Mouse (Mus musculus) retina, embryonic 14.5 days (tissue): Measurements from ENCODE around the gene Bcat2.
"Not testable (repeated sequence)": the region's sequence is repeated elsewhere in the genome, so short reads cannot be mapped to it uniquely, and the experiment has no call there.

Source experiments
- DNase-seq: peaks from one replicate; pipeline ENCODE4 v3.0.0-alpha.2; 2015; ENCODE audit warnings: low spot score

Bcat2 gene

DNA sequence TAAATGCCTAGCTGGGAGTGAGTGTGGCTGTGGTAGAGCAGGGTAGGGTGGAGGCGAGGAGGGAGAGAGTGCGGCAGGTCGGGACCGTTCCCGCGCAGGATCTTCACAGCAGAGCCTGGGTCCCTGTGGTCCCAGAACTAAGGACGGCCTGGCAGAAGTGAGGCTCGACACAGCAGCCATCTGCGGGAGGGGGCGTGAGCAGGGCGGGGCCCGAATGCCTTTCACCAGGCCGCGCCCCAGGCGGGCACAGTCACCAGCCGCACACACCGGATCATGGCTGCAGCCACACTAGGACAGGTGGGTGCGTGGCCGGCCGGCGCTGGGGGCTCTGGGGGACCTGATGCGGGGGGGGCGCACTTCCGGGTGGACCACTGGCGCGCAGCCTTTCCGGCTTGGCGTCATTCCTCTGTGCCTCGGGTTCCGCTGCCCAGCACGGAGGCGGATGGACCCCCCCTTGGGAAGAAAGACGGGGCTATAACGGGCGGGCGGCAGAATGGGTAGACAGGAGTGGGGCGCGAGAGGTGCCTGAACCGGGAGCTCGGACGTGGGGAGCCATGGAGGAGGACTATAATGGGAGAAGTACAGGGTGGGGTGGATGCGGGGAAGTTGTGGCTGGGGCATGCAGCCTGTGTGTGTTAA, at the start of gene Bcat2:
Bcat2 (plus strand) TSS at position 51 of the 639 bp plus-strand sequence.
- DNase-seq, result peak; percentile 74

DNA sequence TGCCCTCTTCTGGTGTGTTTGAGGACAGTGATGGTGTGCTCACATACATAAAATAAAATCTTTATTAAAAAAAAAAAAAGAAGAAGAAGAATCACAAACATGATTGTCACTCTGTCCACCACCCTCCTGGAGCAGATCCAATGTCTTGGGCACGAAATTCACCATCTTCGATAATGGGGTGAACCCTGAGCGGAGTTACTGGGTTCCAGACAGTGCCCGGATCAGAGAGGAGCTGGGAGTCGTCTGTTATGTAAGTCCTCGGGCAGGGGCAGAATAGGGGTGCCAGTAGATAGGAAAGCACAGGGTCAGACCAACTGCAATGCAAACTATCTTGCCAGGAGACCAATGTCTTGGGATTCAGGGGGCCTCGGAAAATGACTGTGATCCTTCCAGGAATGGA, 49.3 kb upstream of the Bcat2 start:
- no peak for DNase-seq

GRCm38 (mm10) chr7:45521728-45522184, 48.2 kb upstream of the Bcat2 start:
- DNase-seq, result peak; percentile 92

- DNase-seq, result no peak
These were observed 47.7 kb upstream of the Bcat2 start for GRCm38 (mm10) chr7:45522194-45522752.

DNA sequence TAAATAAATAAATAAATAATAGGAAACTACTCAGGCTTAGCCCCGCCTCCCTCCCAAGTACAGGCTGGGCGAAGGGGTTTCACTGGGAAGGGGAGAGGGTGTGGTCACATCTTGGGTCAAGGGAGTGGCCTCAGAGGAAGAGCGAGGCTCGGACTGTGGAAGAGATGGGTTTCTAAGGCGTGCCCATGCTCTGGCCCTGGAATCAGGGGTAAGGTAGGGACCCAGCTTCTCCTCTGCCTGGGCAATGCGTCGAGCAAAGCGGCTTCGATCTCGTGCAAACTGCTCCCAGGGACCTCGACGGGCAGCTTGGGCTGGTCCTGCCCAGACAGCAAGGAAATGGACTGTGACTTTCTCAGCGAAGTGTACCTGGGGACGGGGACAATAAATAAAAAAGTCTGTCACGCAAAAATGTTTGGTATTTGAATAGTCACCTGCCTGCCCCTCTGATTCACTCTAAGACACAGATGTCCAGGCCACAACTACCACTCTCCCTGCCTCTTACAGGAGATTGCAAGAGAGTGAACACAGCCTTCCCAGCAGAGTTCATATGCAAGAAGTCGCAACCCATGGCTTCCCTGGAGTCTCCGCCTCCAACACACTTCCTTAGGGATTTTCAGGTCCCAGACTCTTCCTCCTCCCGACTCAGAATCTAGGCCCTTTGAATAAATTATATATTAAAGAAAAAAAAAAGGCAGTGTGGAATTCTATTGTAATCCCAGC, 46.8 kb upstream of the Bcat2 start:
- DNase-seq, result no peak

DNA sequence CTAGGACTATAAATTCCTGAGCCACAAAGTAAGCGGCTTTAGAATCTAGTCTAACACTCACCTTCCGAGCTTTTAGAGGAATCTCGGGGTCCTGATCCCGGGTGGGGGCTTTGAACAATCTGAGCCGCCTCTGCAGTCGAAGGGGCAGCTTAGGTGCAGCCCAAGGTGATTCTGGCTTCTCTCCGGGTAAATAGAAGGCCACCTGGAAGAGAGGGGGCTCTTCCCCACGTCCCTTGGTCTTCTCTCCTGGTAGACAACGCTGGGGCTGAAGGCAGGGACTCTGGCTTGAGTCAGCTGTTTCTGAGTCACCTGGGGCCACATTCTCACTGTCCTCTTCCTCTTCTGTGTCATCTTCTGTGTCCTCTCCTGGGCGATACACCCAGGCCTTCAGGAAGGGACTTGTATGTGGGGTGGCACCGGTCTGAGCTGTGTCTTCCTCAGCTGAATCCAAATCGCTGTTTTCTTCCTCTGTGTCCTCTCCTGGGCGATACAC, 46.2 kb upstream of the Bcat2 start:
- DNase-seq, result no peak

- peak; percentile 17 for DNase-seq
These were observed 44.9 kb upstream of the Bcat2 start for GRCm38 (mm10) chr7:45524841-45525621.

DNA sequence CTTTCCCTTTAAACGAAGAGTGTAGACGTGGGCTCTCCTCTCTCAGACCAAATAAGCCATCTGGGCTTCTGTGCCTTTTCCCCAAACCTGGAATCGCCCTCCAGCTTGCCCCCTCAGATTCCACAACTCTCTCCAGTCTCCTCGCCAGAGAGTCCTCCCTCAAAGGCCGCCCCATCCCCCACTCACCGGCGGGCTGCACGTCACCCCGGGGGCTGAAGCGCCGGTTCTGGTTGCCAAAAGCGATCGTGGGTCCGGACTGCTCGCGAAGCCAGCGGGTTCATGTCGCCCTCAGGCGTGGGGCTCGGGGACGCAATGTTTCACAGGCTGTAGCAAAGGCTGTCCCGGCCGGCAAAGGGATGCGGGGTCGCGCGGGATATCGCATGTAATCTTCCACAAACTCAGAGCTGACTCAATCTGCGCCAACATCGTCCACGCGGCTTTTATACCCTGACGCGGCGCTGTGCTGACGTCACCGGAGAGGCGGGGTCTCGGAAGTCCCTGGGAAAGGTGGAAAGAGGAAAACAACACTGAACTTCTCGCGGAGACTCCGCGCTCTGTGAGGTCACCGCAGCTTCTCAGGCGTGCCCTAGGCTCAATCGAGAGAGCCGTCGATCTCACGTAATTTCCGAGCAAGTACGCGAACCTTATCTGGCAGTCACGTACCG, 44.0 kb upstream of the Bcat2 start, which contains the start of the genes Ppp1r15a and Plekha4:
Ppp1r15a (minus strand) TSS at position 460 of the 665 bp plus-strand sequence.
Plekha4 (plus strand) TSS at position 522 of the 665 bp plus-strand sequence.
- DNase-seq, result peak; percentile 92

- DNase-seq, result no peak
These were observed 43.4 kb upstream of the Bcat2 start for GRCm38 (mm10) chr7:45526474-45527120.

- not testable (repeated sequence) for DNase-seq
These were observed 42.8 kb upstream of the Bcat2 start for GRCm38 (mm10) chr7:45527169-45527568.

GRCm38 (mm10) chr7:45529461-45529860, 40.5 kb upstream of the Bcat2 start:
- no peak for DNase-seq

- DNase-seq, result no peak
These were observed 39.3 kb upstream of the Bcat2 start for GRCm38 (mm10) chr7:45530643-45531042.

DNA sequence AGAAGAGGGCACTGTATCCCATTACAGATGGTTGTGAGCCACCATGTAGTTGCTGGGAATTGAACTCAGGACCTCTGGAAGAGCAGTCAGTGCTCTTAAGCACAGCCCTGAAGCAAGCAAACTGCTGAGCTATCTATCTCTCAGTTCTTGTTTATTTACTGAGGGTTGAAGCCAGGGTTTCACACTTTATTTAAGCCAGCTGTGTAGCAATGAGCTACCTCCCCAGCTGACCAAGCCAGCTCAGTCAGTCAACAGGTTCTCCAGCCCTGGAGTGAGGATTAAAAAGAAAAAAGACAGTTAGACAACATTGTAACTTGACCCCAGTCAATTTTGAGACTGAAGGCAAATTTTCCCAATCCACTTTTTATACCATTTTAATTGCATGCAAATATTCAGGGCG, 34.3 kb upstream of the Bcat2 start:
- DNase-seq, result no peak

DNA sequence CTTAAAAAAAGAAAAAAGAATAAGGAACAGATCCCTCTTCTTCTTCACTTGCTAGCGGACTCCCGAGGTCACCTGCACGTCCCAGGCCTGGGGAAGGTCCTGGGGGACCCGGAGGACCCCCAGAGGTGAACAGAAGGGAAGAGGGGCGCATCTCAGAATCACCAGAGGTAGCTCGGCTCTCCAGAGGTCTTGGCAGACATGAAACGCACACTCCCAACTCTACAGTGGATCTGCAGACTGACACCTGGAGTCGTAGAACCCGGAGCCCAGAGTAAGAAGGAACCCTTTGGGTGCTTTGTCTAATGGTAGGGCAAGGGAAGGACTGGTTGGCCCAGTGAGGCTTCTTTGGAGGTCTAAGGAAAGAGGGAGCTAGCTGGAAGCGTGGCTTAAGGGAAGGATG, 32.4 kb upstream of the Bcat2 start:
- no peak for DNase-seq

DNA sequence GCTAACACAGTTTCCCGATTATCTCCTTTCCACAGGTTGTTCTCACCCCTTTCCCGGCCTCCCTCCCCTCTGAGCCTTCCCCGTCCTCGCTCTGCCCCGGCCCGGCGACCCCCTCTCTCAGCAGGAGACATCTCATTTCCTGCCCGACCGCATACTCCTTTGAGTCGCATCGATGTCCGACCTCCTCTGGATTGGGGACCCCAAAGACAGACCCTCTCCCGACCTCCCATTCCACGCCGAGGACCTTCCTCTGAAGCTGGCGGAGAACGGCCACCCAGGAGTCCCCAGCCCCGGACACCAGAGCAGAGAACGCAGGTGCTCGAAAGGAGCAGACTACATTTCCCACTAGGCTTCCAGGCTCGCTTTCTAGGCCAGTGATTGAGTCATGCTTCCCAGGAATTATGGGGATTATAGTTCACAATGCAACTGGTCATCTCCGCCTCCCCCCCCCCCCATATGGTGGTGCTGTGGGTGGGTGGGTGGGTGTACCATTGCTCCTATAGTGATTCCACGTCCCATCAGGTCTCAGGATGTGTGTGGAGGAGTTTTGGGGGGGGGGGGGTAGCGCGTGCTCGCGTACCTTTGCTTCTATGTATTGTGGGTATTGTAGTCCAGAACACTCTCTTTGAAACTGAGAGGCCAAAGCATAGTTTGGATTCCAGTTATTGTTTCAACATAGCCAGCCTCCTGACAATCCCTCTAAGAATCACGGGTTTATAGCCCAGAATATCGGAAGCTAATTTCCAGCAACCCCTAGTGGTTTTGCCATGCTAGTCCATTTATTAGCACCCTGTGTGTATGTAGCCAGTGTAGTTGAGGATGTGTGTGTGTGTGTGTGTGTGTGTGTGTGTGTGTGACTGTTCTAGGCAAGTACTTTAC, 31.6 kb upstream of the Bcat2 start:
- DNase-seq, result peak; percentile 81

- DNase-seq, result no peak
These were observed 30.9 kb upstream of the Bcat2 start for GRCm38 (mm10) chr7:45539095-45539494.

- no peak for DNase-seq
These were observed 29.7 kb upstream of the Bcat2 start for GRCm38 (mm10) chr7:45540213-45540612.

DNA sequence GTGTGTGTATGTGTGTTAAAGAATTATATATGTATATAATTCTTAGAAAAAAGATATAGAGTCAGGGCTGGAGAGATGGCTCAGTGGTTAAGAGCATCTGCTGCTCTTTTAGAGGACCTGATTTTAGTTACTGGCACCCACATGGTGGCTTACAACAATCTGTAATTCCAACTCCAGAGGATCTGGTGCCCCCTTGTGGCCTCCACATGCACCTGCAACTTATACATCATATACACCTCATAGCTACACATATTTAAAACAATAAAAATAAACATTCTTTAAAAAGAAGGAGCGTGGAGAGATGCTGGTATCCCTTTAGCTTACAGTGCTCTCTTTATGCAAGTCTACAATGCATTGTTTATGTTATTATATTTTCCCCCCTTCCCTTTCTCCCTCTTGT, 25.4 kb upstream of the Bcat2 start:
- no peak for DNase-seq

- DNase-seq, result no peak
These were observed 20.1 kb upstream of the Bcat2 start for GRCm38 (mm10) chr7:45549641-45550436.
